Mouse (Mus musculus) heart, embryonic 13.5 days (tissue): ENCODE data around the gene Ten1. TPM values are rescaled to one million over a fixed set of nuclear protein-coding genes. Genes with fewer than 3 reads are reported as not detected.

ENCODE experiments used
- ATAC-seq: fragments of 200-750 bp; cut with Nextera tagmentation; 2 replicates; pipeline ENCODE4 v1.8.0; 2017; ENCODE audit warnings: moderate TSS enrichment; ENCODE audit not compliant: insufficient number of reproducible peaks, low FRiP score, low TSS enrichment; ENCODE audit errors: extremely low read depth
- H3K27ac ChIP-seq: fragments of 300-500 bp; sonication (generic); replicated peaks from 2 replicates; pipeline ENCODE4 v1.5.1; 2015; ENCODE audit warnings: moderate library complexity, mild to moderate bottlenecking, inconsistent platforms
- H3K27me3 ChIP-seq: fragments of 300-500 bp; sonication (generic); replicated peaks from 2 replicates; pipeline ENCODE4 v1.6.1; 2015; ENCODE audit warnings: mild to moderate bottlenecking, inconsistent platforms
- H3K36me3 ChIP-seq: fragments of 300-500 bp; sonication (generic); 2 replicates; pipeline ENCODE4 v1.6.1; 2015; ENCODE audit warnings: mild to moderate bottlenecking, inconsistent platforms
- H3K4me1 ChIP-seq: fragments of 300-500 bp; sonication (generic); 2 replicates; pipeline ENCODE4 v1.6.1; 2015; ENCODE audit warnings: inconsistent platforms
- H3K4me2 ChIP-seq: fragments of 300-500 bp; sonication (generic); 2 replicates; pipeline ENCODE4 v1.6.1; 2015; ENCODE audit warnings: inconsistent platforms, mild to moderate bottlenecking, moderate library complexity
- H3K4me3 ChIP-seq: fragments of 300-500 bp; sonication (generic); 2 replicates; pipeline ENCODE4 v1.5.1; 2015; ENCODE audit warnings: moderate library complexity, mild to moderate bottlenecking, inconsistent platforms
- H3K9ac ChIP-seq: fragments of 300-500 bp; sonication (generic); 2 replicates; pipeline ENCODE4 v1.6.1; 2015; ENCODE audit warnings: inconsistent platforms, mild to moderate bottlenecking, moderate library complexity
- H3K9me3 ChIP-seq: fragments of 300-500 bp; sonication (generic); 2 replicates; pipeline ENCODE4 v1.6.1; 2016; ENCODE audit warnings: inconsistent platforms
- WGBS: fragments of 180-500 bp; shearing (Covaris S2); methylation state at CpG from one replicate; pipeline ENCODE4 v1.1.7; 2015; ENCODE audit warnings: mixed read lengths; 5-methylcytosine and 5-hydroxymethylcytosine counted together
- polyA plus RNA-seq: library from polyadenylated mRNA; unstranded; fragments of >200 nt; fragmentation: Nextera tagmentation; extraction: Ambion mirVana; gene quantifications from 2 replicates; pipeline ENCODE4 v1.2.1, GENCODE M21; 2015

Gene Ten1
- polyA plus RNA-seq, 1 experiment from 2014 or later, result 82.1 TPM

DNA sequence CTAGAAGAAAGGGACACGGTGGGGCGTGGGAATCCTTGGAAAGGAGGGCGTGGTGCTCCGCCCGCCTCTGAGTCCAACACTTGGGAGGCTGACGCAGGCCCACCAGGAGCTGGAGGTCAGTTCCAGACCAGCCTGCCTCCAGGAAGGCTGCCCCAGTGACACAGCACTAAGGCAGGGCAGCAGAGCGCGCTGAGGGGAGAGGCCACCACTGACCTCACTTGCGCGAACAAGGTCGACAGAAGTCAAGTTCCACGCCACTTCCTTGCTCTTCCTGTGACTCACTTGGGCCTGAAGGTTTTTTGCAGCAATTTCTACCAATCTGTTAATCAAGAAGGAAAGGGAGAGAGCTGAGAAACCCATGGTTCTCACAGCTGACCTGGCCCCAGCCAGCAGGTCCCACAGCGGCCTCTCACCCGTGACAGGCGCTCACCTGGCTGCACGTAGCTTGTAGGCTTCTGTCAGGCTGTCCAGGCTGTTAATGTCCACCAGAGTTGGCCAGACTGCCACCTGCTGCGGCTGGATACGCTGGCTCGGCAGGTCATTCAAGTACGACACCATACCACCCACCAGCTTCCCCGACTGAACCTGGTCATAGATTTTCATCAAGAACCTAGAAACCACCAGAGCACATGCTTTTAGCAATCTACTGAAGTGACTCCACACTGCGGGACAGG lies 23.7 kb upstream of the Ten1 start:
- no peak overlapping the region for H3K9ac ChIP-seq
- peaks cover 84% of the 10 kb centered on the region for H3K36me3 ChIP-seq
- no peak overlapping the region for H3K27ac ChIP-seq
- WGBS, result 90% methylated on average over 22 of the region's 22 CpGs
- no peak overlapping the region for H3K4me3 ChIP-seq
- no peak overlapping the region for H3K4me2 ChIP-seq
- H3K4me1 ChIP-seq, result no peaks in the 10 kb centered on the region
- no peak for ATAC-seq
- H3K27me3 ChIP-seq, result no peaks in the 10 kb centered on the region
- H3K9me3 ChIP-seq, result no peaks in the 10 kb centered on the region

DNA sequence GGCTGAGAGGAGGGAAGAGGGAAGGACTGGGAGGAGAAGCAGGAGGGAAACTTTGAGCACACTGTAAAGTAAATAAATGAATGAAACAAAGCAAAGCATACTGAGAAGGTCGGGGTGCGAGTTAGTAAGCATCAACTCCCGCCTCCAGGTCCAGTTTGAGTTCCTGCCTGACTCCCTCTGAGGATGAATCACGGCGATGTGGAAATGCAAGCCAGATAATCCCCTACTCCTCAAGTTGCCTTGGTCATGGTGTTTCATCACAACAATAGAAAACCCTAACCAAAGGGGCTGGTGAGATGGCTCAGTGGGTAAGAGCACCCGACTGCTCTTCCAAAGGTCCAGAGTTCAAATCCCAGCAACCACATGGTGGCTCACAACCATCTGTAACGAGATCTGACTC lies 22.6 kb upstream of the Ten1 start:
- H3K9me3 ChIP-seq, result no peaks in the 10 kb centered on the region
- no peaks in the 10 kb centered on the region for H3K27me3 ChIP-seq
- no peak overlapping the region for H3K4me2 ChIP-seq
- 79% methylated on average over 7 of the region's 7 CpGs for WGBS
- H3K9ac ChIP-seq, result no peak overlapping the region
- no peak for ATAC-seq
- no peak overlapping the region for H3K27ac ChIP-seq
- H3K4me1 ChIP-seq, result no peaks in the 10 kb centered on the region
- H3K4me3 ChIP-seq, result no peak overlapping the region
- H3K36me3 ChIP-seq, result peaks cover 95% of the 10 kb centered on the region

DNA sequence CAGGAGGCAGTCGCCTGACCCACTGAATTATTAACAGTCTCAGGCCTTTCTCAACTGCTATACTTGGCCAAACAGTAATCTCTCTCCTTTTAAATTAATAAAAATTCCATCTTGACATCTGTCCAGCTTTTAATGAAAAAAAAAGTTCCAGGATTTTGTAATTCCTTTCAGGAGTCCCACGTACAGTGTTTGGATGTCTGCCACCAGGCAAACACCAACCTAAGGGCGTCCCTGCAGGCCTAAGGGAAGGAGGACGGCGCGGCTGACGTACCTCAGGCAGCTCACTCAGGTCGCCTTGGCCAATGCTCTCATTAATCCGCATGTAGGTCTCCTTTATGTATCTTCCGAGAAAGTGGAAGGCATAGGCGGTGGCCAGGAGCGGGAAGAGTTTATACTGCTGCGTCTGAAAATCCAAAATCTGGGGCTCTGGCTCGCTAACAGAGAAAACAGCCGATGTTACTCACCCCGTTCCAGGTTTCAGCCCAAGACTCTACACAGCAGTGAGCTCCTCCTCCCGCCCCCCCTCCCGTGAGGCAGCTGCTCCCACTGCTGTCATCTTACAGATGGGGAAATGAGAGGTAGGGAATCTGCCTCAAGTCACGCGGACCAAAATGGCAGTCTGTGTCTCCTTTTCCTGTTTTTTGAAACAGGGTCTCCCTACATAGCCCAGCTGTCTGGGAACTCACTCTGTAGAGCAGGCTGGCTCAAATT lies 20.1 kb upstream of the Ten1 start:
- no peak overlapping the region for H3K4me2 ChIP-seq
- no peaks in the 10 kb centered on the region for H3K27me3 ChIP-seq
- no peaks in the 10 kb centered on the region for H3K9me3 ChIP-seq
- no peak overlapping the region for H3K27ac ChIP-seq
- H3K4me1 ChIP-seq, result no peaks in the 10 kb centered on the region
- no peak overlapping the region for H3K4me3 ChIP-seq
- ATAC-seq, result no peak
- peaks cover 94% of the 10 kb centered on the region for H3K36me3 ChIP-seq
- no peak overlapping the region for H3K9ac ChIP-seq
- WGBS, result 85% methylated on average over 20 of the region's 20 CpGs

DNA sequence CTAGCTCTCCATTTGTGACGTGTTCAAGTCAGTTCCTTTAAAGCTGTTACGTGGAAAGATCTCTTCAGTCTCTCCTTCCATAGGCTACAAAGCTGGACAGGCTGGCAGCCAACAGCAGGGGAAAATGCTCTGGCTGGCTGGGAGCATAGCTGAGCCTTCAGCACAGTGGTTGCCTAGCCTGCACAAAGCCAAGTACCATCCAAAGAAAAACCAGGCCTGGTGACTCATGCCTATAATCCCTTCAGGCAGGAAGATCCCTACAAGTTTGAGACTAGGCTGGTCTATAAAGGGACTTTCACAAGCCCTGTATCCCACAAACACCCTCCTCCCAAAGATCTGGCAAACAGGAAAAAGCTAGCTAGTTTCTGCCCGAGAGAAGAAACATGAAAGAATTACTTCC lies 12.8 kb upstream of the Ten1 start:
- H3K9me3 ChIP-seq, result no peaks in the 10 kb centered on the region
- H3K4me2 ChIP-seq, result no peak overlapping the region
- peaks cover 93% of the 10 kb centered on the region for H3K36me3 ChIP-seq
- H3K4me1 ChIP-seq, result peaks cover 20% of the 10 kb centered on the region
- H3K27me3 ChIP-seq, result no peaks in the 10 kb centered on the region
- no peak for ATAC-seq
- 82% methylated on average over 3 of the region's 3 CpGs for WGBS
- H3K4me3 ChIP-seq, result no peak overlapping the region
- H3K9ac ChIP-seq, result no peak overlapping the region
- peak overlapping the region; percentile 32 for H3K27ac ChIP-seq

DNA sequence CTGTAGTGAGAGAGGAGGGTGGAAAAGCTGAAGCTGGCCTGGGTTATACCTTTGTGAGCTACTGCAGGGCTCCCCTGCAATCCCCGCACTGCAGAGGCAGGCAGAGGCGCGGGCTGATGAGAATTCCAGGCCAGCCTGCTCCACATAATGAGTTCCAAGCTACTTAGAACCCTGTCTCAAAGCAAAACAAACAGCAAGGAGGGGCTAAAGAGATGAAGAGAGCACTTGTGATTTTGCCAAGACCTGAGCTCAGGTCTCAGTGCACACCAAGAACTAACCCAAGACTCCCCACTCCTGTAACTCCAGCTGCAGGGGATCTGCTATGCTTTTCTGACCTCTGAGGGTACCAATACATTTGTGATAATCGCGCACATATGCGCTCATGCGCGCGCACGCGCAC lies 12.3 kb upstream of the Ten1 start:
- H3K4me1 ChIP-seq, result peaks cover 20% of the 10 kb centered on the region
- 90% methylated on average over 11 of the region's 11 CpGs for WGBS
- H3K9ac ChIP-seq, result 0 out of 2 replicates have a peak overlapping the region, but pooled peaks have one; percentile 12
- peaks cover 93% of the 10 kb centered on the region for H3K36me3 ChIP-seq
- no peak for ATAC-seq
- H3K9me3 ChIP-seq, result no peaks in the 10 kb centered on the region
- no peaks in the 10 kb centered on the region for H3K27me3 ChIP-seq
- no peak overlapping the region for H3K4me2 ChIP-seq
- no peak overlapping the region for H3K4me3 ChIP-seq
- peak overlapping the region; percentile 32 for H3K27ac ChIP-seq

DNA sequence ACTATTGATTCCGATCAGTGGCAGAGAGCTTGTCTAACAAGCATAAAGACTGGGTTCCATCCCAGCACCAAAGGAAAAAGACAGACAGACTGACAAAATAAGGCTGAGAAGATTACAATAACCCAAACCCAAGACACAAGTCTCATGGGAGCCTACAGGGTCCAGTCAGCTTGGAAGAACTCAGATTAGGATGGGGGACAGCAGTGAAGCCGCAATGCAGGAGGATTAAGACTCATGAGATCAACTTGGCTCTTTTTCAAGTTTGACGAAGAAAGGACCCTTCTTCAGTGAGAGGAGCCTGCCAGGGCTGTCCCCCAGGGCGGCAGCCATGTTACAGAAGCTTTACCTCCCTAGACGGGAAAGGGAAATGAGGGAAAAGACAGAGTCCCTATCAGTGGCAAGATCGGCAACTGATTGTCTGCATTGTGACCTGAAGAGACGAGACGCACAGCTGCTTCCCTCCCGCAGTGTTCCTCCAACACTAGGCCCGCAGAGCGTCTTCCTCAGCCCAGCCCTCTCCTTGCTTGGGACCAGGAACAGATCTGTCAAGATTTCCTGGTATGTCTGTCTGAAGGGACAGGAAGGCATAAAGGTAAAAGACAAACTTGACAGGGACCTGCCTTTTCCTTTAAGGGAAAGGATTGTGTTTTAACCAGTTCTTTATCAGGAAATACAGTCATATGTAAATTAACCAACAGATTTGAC lies 11.3 kb upstream of the Ten1 start:
- no peaks in the 10 kb centered on the region for H3K27me3 ChIP-seq
- ATAC-seq, result no peak
- no peak overlapping the region for H3K4me3 ChIP-seq
- H3K27ac ChIP-seq, result 0 out of 2 replicates have a peak overlapping the region, but pooled peaks have one; percentile 14
- H3K9me3 ChIP-seq, result no peaks in the 10 kb centered on the region
- WGBS, result 44% methylated on average over 11 of the region's 11 CpGs
- H3K9ac ChIP-seq, result no peak overlapping the region
- H3K4me1 ChIP-seq, result peaks cover 20% of the 10 kb centered on the region
- H3K4me2 ChIP-seq, result no peak overlapping the region
- H3K36me3 ChIP-seq, result peaks cover 88% of the 10 kb centered on the region

DNA sequence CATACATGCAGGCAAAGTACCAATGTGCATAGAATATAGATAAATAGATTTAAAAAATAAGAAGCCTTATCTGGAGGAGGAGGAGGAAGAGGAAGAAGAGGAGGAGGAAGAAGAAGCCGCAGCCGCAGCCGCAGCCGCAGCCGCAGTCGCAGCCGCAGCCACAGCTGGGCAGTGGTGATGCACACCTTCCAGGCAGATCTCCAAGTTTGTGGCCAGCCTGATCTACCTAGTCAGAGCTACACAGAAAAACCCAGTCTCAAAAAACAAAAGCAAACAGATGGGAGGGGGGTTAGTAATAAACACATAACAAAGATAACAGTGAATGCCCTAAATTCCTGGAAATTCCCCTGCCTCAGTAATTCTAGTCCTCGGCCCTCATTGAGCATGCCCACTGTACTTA lies 4.0 kb upstream of the Ten1 start:
- Histone ChIP-seq H3K9ac (no peak overlapping the region), H3K4me1 (peaks cover 29% of the 10 kb centered on the region), H3K27ac (no peak overlapping the region), H3K36me3 (peaks cover 47% of the 10 kb centered on the region), H3K9me3 (no peaks in the 10 kb centered on the region), H3K27me3 (no peaks in the 10 kb centered on the region), H3K4me2 (peak overlapping the region; percentile 25; the same call in 1 of the 2 replicates), H3K4me3 (no peak overlapping the region)
- no peak for ATAC-seq
- WGBS, result 89% methylated on average over 8 of the region's 8 CpGs

DNA sequence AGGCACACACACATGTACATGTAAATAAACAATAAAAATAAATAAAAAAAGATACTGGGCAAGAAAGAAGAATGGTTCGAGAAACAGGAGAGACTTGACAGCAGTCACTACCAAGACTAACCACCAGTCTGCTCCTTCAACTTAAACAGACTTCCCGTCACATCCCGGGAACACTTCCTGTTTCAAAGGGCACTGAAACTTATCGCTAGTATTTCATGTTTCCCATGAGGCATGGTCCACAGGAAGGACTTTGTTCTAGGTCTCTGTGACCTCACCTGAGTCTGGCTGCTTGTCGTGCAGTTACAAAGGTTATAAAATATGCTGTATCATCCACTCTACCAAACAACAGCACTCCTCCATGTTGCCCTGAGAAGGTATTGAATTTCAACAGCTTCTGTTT lies 3.4 kb upstream of the Ten1 start:
- H3K4me2 ChIP-seq, result peak overlapping the region; percentile 25
- peaks cover 31% of the 10 kb centered on the region for H3K4me1 ChIP-seq

DNA sequence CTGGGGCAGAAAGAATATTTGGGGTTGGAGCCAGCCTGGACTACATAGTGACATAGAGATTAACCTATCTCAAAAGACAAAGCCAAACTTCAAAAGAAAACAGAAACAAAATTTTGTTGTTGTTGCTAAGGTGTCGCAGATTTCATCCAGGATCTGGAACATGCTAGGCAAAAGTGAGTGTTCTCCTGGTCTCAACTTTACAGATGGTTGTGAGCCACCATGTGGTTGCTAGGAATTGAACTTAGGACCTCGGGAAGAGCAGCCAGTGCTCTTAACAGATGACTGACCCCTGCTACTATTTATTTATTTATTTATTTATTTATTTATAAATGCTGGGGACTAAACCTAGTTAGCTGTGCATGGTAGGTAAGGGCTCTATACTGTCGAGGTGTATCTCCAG lies 2.3 kb upstream of the Ten1 start:
- H3K27me3 ChIP-seq, result no peaks in the 10 kb centered on the region
- 81% methylated on average over 3 of the region's 3 CpGs for WGBS
- H3K4me1 ChIP-seq, result peaks cover 31% of the 10 kb centered on the region
- peaks cover 32% of the 10 kb centered on the region for H3K36me3 ChIP-seq
- no peaks in the 10 kb centered on the region for H3K9me3 ChIP-seq
- H3K9ac ChIP-seq, result no peak overlapping the region
- no peak overlapping the region for H3K4me3 ChIP-seq
- no peak for ATAC-seq
- H3K4me2 ChIP-seq, result no peak overlapping the region
- H3K27ac ChIP-seq, result no peak overlapping the region

More for the DNA sequence above, 3.4 kb upstream of the Ten1 start:
- ATAC-seq, result no peak
- H3K27ac ChIP-seq, result 0 out of 2 replicates have a peak overlapping the region, but pooled peaks have one; percentile 28
- WGBS, result 58% methylated on average over 5 of the region's 5 CpGs
- H3K9me3 ChIP-seq, result no peaks in the 10 kb centered on the region
- H3K27me3 ChIP-seq, result no peaks in the 10 kb centered on the region
- H3K4me3 ChIP-seq, result no peak overlapping the region
- H3K36me3 ChIP-seq, result peaks cover 41% of the 10 kb centered on the region
- H3K9ac ChIP-seq, result no peak overlapping the region

DNA sequence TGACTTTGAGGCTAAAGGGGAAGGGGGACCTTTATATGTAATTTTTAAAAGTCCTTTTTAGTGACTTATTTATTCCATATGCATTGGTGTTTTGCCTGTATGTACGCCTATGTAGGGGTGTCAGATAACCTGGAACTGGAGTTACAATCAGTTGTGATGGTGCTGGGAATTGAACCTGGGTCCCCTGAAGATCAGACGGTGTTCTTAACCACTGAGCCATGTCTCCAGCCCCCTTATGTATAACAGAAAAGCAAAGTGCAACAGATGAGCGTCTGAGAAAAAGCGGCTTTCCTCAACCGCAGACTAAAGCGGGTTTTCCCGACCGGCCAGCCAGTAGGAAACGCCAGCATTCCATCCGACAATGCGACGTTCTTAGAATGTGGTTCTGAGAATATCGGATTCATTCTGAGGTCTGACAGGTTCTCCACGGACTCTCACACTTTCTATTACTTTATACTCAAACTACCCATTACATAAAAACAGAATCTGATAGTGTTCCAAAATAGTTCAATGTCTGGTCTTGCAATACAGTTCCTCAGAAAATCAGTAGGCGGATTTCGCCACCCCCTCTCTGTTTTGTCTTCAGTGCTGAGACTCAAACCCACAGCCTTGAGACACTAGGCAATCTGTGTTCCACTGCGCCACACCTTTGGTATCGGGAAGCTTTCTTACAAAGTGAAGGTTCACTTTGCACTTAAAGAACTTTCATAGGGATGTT lies 1.6 kb upstream of the Ten1 start:
- Histone ChIP-seq H3K27me3 (no peaks in the 10 kb centered on the region), H3K4me3 (peak overlapping the region; percentile 74), H3K9me3 (no peaks in the 10 kb centered on the region), H3K36me3 (peaks cover 31% of the 10 kb centered on the region), H3K4me1 (peaks cover 31% of the 10 kb centered on the region), H3K9ac (peak overlapping the region; percentile 92), H3K27ac (no peak overlapping the region), H3K4me2 (peak overlapping the region; percentile 76)
- no peak for ATAC-seq
- 94% methylated on average over 18 of the region's 18 CpGs for WGBS

DNA sequence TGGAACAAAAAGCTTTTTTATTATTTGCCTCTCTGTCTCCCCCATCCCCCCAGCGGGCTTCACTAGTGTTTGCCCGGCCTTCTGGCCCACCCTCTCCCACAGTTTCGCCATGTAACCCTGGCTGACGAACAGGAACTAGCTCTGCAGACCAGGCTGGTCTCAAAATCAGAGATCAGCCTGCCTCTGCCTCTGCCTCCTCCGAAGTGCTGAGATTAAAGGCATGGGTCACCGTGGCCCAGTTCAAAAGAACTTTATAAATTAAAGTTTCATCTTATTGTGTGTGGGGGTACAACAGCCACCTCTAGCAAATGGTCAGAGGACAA lies 1.1 kb upstream of the Ten1 start:
- peaks cover 31% of the 10 kb centered on the region for H3K4me1 ChIP-seq
- H3K27me3 ChIP-seq, result no peaks in the 10 kb centered on the region
- H3K27ac ChIP-seq, result no peak overlapping the region
- H3K4me2 ChIP-seq, result peak overlapping the region; percentile 76
- H3K9ac ChIP-seq, result peak overlapping the region; percentile 92
- H3K4me3 ChIP-seq, result peak overlapping the region; percentile 74
- no peak for ATAC-seq
- H3K9me3 ChIP-seq, result no peaks in the 10 kb centered on the region
- 90% methylated on average over 6 of the region's 6 CpGs for WGBS
- peaks cover 34% of the 10 kb centered on the region for H3K36me3 ChIP-seq
